Mouse (Mus musculus) megakaryocyte-erythroid progenitor cell, adult 5-6 weeks (primary cell): ENCODE results near the gene Olfml2b. TPM values are rescaled to one million over a fixed set of nuclear protein-coding genes. Genes with fewer than 3 reads are reported as not detected.

Experiments used
- ATAC-seq: replicated peaks from 2 replicates; pipeline ENCODE4 v1.8.0; 2016; ENCODE audit warnings: mild to moderate bottlenecking, inconsistent platforms; ENCODE audit not compliant: severe bottlenecking, poor library complexity, low FRiP score, low TSS enrichment
- total RNA-seq, 2 experiments: library from RNA; stranded (forward) in 1 of 2; stranded (reverse) in 1 of 2; fragments of 200-1000, 215-1000 nt in 1 of 2; fragments of >200 nt in 1 of 2; fragmentation: Nextera tagmentation in 1 of 2; gene quantifications; 2 replicates each; pipeline ENCODE4 v1.2.3; 2014 to 2017

The Olfml2b gene
- total RNA-seq, 2 experiments from 2014 or later: 0.33 TPM; not detected in 1

DNA sequence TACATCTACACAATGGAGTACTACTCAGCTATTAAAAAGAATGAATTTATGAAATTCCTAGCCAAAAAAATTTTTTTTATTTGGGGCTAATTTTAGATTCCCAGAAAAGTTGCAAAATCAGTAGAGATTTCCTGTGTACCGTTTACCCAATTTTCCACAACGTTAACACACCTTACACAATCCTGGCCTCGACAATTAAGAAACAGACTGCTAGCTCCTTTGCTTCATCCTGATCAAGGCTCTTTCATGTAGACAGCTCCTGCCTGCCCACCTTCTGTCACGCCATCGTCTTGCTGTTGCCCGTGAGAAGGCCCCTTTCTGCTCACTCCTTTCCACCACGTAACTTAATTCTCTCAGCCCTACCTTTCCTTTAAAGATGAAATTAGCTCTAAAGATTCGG is 45.4 kb downstream of the Olfml2b start:
- ATAC-seq: no peak

DNA sequence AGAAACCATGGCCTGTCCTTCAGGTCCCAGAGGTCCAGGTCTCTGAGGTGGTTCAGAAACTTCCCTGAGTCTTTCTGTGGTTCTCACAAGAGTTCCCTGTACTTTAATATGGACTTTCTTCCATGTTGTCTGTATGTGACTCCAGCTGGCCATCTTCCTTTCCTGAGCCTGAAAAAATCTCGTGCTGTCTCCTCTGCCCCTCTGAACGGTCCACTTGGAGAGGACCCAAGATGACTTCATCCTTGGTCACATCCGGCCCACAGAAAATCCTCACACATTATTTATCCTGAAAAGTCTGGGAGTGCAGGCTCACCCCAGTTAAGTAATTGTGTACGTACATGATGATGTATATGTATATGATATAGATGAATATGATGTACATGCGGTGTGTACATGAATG is 47.0 kb downstream of the Olfml2b start:
- no peak for ATAC-seq

- peak; percentile 51 for ATAC-seq
Observed at GRCm38 (mm10) chr1:170694821-170695291, 50.5 kb downstream of the Olfml2b start.

- no peak for ATAC-seq
Observed at GRCm38 (mm10) chr1:170695326-170695725, 51.0 kb downstream of the Olfml2b start.

- ATAC-seq: no peak
Observed at GRCm38 (mm10) chr1:170696996-170697395, 52.7 kb downstream of the Olfml2b start.

GRCm38 (mm10) chr1:170697771-170698356 is 53.5 kb downstream of the Olfml2b start:
- ATAC-seq: no peak

GRCm38 (mm10) chr1:170698771-170699170 is 54.4 kb downstream of the Olfml2b start:
- ATAC-seq: no peak

DNA sequence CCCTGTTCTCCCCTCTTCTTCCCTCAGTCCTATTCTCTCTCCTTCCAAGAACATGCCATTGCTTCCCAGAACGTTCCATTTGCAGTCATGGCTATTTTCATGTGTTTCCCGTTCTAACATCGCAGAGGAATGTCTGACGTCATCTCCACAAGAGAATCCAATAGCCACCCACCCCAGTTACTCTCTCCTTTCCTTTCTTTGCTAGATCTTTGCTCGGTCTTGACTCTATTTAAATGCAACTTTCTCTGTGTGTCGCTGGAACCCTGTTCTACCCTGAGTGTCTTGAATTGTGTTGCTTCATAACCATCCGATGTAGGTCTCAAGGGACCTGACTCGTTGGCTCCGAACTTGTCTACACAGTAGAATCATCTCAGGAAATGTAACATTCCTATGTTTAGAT is 55.2 kb downstream of the Olfml2b start:
- ATAC-seq: no peak

DNA sequence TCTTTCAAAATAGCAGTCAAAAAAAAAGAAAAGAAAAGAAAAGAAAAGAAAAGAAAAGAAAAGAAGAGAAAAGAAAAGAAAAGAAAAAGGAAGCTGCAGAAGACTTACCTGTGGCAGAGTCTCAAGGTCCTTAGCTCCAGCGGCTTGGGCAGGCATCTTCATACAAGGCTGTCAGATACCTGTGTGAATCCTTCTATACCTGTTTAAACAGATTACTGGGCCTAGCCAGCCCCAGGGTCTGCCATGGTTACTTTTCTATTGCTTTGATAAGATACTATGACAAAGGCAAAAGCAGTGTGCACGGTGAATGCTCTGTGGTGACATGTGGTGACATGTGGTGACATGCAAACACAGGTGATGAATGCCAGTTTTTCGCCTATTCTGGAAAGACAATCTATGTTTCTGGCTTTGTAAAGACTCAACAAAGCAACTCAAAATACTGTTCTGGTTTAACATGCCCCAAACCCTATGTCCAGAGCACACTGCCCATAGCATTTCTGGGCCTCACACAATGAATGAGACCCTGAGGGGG is 56.2 kb downstream of the Olfml2b start:
- no peak for ATAC-seq

- ATAC-seq: no peak
Observed at GRCm38 (mm10) chr1:170701178-170701577, 56.8 kb downstream of the Olfml2b start.

- ATAC-seq: no peak
Observed at GRCm38 (mm10) chr1:170701582-170701981, 57.2 kb downstream of the Olfml2b start.

- no peak for ATAC-seq
Observed at GRCm38 (mm10) chr1:170702263-170702662, 57.9 kb downstream of the Olfml2b start.

DNA sequence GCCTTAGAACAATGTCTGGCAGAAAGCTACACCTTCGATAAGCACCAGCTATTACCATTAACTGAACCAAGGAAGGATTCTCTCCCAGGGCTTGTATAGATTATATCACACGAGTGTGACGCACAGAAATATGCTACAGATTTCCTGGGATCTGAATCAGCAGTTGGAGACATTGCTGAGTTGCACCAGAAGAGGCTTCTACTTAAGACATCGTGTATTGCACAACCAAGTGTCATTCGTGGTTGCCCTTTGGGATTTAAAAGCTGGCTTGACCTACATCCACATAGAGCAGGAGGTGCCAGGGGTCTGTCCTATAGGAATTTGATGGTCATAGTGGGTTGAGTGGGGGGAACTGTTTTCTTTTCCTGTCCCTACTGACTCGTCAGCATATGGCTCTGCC is 58.6 kb downstream of the Olfml2b start:
- ATAC-seq: no peak

DNA sequence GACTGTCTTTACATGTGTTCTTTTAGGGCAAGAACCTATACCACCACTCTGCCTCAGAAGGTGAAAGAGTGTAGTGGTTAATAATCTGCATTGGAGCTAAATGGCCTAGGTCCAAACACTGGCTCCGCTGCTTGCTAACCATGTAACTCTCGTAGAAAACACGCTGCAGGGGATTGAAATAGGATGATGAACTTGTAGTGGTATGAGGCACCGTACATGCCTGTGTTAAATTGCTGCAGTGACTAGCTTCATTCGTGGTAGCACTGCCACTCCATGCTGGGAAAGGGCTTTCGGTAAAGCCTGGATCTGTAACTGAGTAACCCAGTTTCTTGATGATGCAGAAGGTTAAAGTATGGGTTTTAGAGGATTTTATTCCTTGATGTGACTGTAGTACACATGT is 59.8 kb downstream of the Olfml2b start:
- ATAC-seq: no peak

DNA sequence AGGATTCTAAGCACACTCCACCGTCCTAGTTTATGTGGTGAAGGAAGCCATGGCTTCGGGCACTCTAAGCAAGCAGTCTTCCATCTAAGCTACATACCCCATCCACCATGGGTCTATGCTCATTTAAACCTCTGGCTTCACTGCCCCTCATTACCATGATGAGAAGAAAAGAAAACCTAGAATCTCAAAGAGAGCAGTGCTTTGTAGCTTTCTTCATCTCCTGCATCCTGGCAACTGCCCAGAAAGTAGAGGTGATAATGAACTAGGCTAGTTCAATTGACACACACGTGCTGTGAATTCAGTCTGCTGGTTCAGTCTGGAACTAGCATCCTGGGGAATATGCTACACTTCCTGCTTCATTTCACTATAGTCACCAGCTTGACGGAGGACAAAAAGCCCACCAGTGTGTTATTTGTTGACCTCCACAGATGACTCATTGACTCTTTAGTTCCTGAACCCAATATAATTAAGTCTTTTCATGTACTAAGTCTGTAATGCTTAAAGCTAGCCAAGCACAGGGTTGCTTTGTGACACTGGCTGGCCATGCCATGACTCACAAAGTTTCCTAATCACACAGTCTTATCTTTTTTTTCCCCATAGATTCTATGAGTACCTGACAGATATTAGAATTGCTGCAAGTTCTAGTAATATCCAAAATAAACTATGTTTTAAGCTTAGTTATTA is 60.7 kb downstream of the Olfml2b start:
- ATAC-seq: no peak

DNA sequence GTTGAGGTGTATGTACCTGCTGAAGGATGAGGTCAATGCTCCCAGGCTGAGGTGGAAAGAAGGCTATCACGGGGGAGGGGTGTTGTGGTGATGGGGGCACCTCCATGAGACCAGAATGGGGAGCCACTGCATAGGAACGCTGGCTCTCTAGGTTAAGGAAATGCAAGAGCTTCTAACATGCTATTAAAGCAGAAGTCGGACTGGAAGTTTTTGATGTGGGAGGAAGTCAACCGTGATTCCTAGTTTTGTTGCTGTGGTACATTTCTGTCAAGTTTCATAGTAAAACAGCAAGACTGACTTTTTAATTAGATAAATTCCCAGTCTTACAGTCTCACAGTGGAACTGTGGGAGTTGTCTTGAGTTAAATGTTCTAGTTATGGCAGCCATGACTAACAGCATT is 61.7 kb downstream of the Olfml2b start:
- no peak for ATAC-seq

DNA sequence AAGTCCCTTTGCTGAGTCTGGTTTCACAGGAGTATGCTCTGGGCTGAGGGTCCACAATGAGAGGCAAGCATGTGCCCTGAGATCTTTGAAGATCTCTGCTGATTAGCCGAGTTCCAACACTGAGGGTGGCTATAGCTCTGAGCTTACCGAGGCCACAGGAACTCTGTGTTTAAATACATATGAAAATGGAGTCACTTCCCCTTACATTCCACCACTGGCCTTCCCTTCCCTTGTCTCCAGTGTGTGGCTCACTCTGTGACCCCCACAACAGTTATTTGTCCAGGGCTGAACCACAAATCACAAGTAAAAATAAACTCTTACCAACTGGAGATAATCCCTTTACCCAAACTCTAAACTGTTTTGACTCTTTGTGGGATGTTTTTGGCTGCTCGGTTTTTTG is 64.7 kb downstream of the Olfml2b start:
- ATAC-seq: no peak

GRCm38 (mm10) chr1:170709481-170709880 is 65.1 kb downstream of the Olfml2b start:
- ATAC-seq: peak; percentile 62

DNA sequence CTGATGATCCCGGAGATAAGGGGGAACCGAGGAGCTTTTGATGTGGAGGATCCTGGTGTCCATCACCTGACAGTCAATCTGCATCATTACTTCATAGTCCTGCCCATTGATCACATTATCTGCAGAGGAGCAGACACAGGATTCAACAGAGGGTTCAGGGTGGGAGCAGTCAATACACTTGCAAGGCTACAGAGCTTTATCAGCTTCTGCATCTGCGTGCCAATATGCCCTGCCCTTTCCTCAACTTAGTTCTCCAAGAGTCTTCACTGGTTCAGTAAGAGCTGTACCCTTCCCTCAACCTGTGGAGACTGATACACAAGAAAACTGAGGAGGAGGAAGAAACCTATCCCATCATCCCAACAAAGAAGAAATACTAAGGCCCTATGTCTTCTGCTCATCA is 65.6 kb downstream of the Olfml2b start:
- ATAC-seq: peak; percentile 59; the same call in 1 of the 2 replicates

DNA sequence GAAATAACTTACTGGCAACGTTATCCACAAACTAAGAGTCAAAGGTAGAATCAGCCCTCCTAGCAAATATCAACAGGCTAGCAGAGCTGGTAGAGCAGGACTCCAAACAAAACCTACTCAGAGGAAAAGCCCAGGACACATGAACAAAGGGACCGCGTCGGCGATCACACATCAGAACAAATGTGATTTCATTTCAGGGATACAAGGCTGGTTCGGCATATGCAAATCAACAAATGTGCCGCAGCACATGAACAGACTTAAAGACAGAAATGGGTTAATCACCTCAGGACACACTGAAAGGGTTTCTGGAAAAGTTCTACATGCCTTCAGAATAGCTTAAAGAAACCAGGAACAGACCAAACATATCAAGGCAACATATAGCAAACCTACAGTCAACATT is 67.4 kb downstream of the Olfml2b start:
- ATAC-seq: no peak

GRCm38 (mm10) chr1:170717241-170717828 is 73.0 kb downstream of the Olfml2b start:
- no peak for ATAC-seq
